Mouse (Mus musculus) hindbrain, postnatal 0 days (tissue): ENCODE measurements around the gene Dock9. TPM values are rescaled to one million over a fixed set of nuclear protein-coding genes. Genes with fewer than 3 reads are reported as not detected.
A peak's percentile ranks its signal among the peaks of the same experiment; 100 is the strongest.

Experiments
- ATAC-seq: fragments of 200-750 bp; cut with Nextera tagmentation; 2 replicates; pipeline ENCODE4 v1.8.0; 2017; ENCODE audit warnings: mild to moderate bottlenecking, moderate TSS enrichment, moderate library complexity
- DNase-seq: peaks from one replicate; pipeline ENCODE4 v3.0.0-alpha.2; 2015; ENCODE audit warnings: low spot score
- H3K27ac ChIP-seq: fragments of 300-500 bp; sonication (generic); 2 replicates; pipeline ENCODE4 v1.5.1; 2014; ENCODE audit warnings: mild to moderate bottlenecking
- H3K27me3 ChIP-seq: fragments of 300-500 bp; sonication (generic); 2 replicates; pipeline ENCODE4 v1.6.1; 2014; ENCODE audit warnings: low read length, mixed read lengths; ENCODE audit not compliant: insufficient read depth
- H3K36me3 ChIP-seq: fragments of 300-500 bp; sonication (generic); 2 replicates; pipeline ENCODE4 v1.6.1; 2014; ENCODE audit warnings: low read length, mixed read lengths; ENCODE audit not compliant: insufficient read depth
- H3K4me1 ChIP-seq: fragments of 300-500 bp; sonication (generic); 2 replicates; pipeline ENCODE4 v1.6.1; 2014; ENCODE audit warnings: antibody characterized with exemption, low read length, mixed read lengths; ENCODE audit not compliant: insufficient read depth
- H3K4me2 ChIP-seq: fragments of 300-500 bp; sonication (generic); 2 replicates; pipeline ENCODE4 v1.6.1; 2014; ENCODE audit warnings: low read depth, mild to moderate bottlenecking, low read length, moderate library complexity, mixed read lengths
- H3K4me3 ChIP-seq: fragments of 300-500 bp; sonication (generic); 2 replicates; pipeline ENCODE4 v1.5.1; 2014; ENCODE audit warnings: low read length
- H3K9ac ChIP-seq: fragments of 300-500 bp; sonication (generic); replicated peaks from 2 replicates; pipeline ENCODE4 v1.6.1; 2014; ENCODE audit warnings: mild to moderate bottlenecking, low read length, moderate library complexity, mixed read lengths
- H3K9me3 ChIP-seq: fragments of 300-500 bp; sonication (generic); 2 replicates; pipeline ENCODE4 v1.6.1; 2016; ENCODE audit warnings: low read length, mixed read lengths
- CTCF ChIP-seq: IDR thresholded peaks from 2 replicates; pipeline ENCODE4 v1.5.1; 2016; ENCODE audit warnings: antibody characterized with exemption, control low read depth, low read depth
- WGBS: fragments of 180-500 bp; shearing (Covaris S2); extraction: QIAGEN DNeasy Blood & Tissue Kit; methylation state at CpG from one replicate; pipeline ENCODE4 v1.1.7; 2014; 5-methylcytosine and 5-hydroxymethylcytosine counted together
- polyA plus RNA-seq: library from polyadenylated mRNA; unstranded; fragments of >200 nt; fragmentation: Nextera tagmentation; extraction: Ambion mirVana; gene quantifications from 2 replicates; pipeline ENCODE4 v1.2.1, GENCODE M21; 2015
- total RNA-seq: library from RNA; depleted of rRNA; stranded (reverse); fragments of >200 nt; gene quantifications from 2 replicates; pipeline ENCODE4 v1.2.3, GENCODE M21; 2014

Dock9 gene
- total and polyA plus RNA-seq, 2 experiments from 2014 or later: 11.7 to 51.3 TPM

DNA sequence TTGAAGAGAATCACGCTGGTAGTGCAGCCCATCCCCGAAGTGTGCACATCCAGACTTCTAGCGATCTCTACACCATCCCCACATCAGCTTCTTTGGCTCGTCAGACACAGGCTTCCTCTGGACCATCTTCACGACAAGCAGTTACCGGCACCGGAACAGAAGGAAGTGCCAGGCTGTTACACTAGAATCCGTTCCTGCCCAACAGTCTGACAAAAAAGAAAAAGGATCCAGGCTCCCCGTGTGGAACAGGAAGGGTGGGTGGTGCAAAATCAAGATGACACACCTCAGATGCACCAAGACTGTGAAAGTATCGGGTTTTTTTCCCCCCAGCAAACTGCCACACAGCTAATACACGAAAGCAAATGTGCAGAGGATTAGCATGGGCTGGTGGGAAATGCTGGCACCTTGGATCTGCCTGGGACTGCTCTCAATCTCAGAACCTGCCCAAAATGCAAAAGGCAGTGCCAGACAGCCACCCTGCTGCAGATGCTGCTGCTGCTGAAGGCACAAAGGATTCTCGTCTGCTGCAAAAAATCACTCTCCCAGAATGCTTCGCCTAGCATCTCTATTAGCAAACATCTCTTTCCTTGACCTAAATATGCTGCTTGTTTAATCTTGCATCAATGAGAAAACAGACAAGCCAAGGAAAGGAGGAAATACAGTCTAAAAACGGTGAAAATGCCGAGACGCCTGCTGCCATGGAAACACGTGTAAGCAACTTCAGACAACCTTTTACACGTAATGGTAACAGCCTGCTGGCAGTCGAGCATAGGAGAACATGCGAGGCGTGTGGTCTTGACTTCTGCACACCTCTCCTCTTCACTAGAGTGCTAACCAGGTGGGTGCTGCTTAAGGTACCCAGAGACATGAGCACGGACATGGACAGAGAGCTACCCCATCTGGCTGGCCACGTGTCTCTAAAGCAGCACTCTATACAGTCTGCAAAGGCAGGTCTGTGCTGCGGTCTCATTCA lies 58.9 kb downstream of the Dock9 start:
- Histone ChIP-seq H3K27ac (peak overlapping the region; percentile 75), H3K4me3 (peak overlapping the region; percentile 40), H3K27me3 (no peaks in the 10 kb centered on the region), H3K9ac (peak overlapping the region; percentile 54), H3K36me3 (no peaks in the 10 kb centered on the region), H3K9me3 (no peaks in the 10 kb centered on the region), H3K4me2 (peak overlapping the region; percentile 50), H3K4me1 (no peaks in the 10 kb centered on the region)
- peak; percentile 59 for DNase-seq
- TF ChIP-seq CTCF: no peak
- ATAC-seq: peak; percentile 67
- 36% methylated on average over 24 of the region's 24 CpGs for WGBS

DNA sequence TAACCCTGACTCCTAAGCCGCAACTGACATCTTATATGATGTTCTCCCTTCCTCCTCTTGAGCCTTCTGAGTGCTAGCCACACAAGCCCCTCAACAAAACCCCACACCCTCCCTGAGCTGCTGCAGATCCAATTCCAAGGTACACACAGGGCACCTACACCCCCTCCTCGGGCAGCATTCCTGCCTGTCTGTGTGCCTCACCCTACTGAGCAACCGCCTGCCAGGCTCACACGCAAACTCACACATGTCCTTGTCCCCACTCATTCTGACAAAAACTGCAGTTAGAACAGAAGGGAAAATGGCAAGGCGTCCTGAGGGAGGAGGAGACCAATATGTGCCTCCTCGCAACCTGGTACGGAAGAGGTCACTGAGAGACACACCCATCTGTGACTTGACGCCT lies 60.4 kb downstream of the Dock9 start:
- ATAC-seq: no peak
- Histone ChIP-seq H3K4me2 (peak overlapping the region; percentile 50), H3K36me3 (no peaks in the 10 kb centered on the region), H3K27ac (peak overlapping the region; percentile 51; the same call in 1 of the 2 replicates), H3K4me3 (peak overlapping the region; percentile 40), H3K9ac (peak overlapping the region; percentile 54; the same call in 1 of the 2 replicates), H3K9me3 (no peaks in the 10 kb centered on the region), H3K4me1 (no peaks in the 10 kb centered on the region), H3K27me3 (no peaks in the 10 kb centered on the region)
- DNase-seq: no peak
- TF ChIP-seq CTCF: no peak
- 73% methylated on average over 8 of the region's 8 CpGs for WGBS

DNA sequence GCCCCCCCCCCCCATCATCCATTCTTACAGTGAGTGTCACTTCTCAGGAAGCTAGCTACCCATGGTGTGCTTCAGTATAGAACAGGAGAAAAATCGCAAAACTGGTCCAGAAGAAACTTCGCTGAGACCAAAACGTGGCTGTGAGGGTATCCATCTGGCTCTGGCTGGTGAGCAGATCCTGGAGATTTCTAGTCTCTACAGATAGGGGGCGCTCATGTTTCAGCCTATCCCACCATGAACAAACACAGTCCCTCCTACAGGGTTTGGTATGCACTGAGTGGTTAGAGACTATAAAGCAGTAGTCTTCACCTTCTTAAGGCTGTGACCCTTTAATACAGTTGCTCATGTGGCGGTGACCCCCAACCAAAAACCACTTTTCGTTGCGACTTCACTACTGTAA lies 62.0 kb downstream of the Dock9 start:
- no peaks in the 10 kb centered on the region for H3K9me3 ChIP-seq
- 66% methylated on average over 7 of the region's 7 CpGs for WGBS
- H3K4me2 ChIP-seq: peak overlapping the region; percentile 50; the same call in 1 of the 2 replicates

DNA sequence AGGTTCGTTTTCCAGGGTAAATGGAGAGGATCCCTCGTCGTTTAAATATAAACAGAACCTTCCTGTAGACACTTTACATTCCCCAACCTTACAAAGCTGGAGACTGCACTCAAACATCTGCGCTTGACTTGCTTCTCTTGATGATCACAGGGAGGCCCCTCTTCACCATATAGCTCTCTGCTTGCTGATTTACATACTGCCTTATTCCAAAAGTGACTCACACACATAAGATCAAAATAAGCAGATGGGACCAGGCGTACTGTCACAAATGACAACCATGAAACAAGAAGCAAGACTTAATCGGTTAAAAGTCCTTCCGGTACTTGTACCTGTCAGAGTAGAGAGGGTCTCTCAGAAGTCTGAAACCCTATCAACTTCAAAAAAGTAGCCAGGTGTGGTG lies 63.4 kb downstream of the Dock9 start:
- ATAC-seq (no peak), DNase-seq (no peak)
- H3K4me2 ChIP-seq: 0 out of 2 replicates have a peak overlapping the region, but pooled peaks have one; percentile 1
- no peak overlapping the region for H3K9ac ChIP-seq
- no peaks in the 10 kb centered on the region for H3K36me3 ChIP-seq
- H3K27ac ChIP-seq: no peak overlapping the region
- no peaks in the 10 kb centered on the region for H3K9me3 ChIP-seq
- H3K4me3 ChIP-seq: no peak overlapping the region
- H3K4me1 ChIP-seq: no peaks in the 10 kb centered on the region
- no peak for TF ChIP-seq CTCF
- no peaks in the 10 kb centered on the region for H3K27me3 ChIP-seq
- WGBS: 80% methylated on average over 7 of the region's 7 CpGs

More for the DNA sequence above, 62.0 kb downstream of the Dock9 start:
- no peaks in the 10 kb centered on the region for H3K27me3 ChIP-seq
- H3K27ac ChIP-seq: no peak overlapping the region
- no peak overlapping the region for H3K9ac ChIP-seq
- peak; percentile 49 for TF ChIP-seq CTCF
- ATAC-seq (no peak), DNase-seq (no peak)
- H3K36me3 ChIP-seq: no peaks in the 10 kb centered on the region
- no peak overlapping the region for H3K4me3 ChIP-seq
- H3K4me1 ChIP-seq: no peaks in the 10 kb centered on the region

DNA sequence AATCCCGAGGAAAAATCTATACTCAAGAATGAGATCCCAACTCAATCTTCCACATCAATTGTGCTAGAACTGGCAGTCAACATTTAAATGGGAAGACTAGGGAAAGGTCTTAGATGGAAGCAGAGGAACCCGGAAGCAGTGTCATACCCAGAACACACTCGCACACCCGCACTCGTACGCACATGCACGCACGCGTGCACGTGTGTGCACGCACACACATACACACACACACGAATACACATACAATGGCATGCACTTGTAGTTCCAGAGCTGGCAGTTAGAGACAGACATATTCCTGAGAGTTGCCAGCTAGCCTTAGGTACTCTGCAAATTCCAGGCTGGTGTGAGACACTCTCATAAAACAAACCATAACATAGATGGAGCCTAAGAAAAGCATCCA lies 63.9 kb downstream of the Dock9 start:
- Histone ChIP-seq H3K4me2 (0 out of 2 replicates have a peak overlapping the region, but pooled peaks have one; percentile 1), H3K27me3 (no peaks in the 10 kb centered on the region), H3K9me3 (no peaks in the 10 kb centered on the region), H3K9ac (no peak overlapping the region), H3K27ac (no peak overlapping the region), H3K4me3 (no peak overlapping the region), H3K4me1 (no peaks in the 10 kb centered on the region), H3K36me3 (no peaks in the 10 kb centered on the region)
- ATAC-seq: no peak
- no peak for DNase-seq
- TF ChIP-seq CTCF: no peak
- 93% methylated on average over 12 of the region's 12 CpGs for WGBS

DNA sequence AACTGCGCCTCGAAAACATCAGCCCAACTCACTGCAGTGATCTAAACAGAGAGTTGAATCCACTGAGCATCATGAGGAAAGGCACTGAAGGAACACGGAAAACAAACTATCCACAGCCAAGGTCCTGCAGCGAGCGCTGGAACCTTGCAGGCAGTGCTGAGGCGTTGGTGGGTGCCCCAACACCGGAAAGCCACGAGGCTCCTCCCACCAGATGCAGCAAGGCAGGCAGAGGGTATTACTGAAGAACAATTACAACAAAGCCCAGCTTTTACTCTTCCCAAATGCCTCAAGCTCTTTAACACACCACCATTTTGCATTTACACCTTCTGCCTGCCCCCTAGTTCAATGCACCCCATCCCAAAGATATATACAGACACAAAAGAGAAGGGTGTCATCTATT lies 65.4 kb downstream of the Dock9 start:
- Histone ChIP-seq H3K4me1 (no peaks in the 10 kb centered on the region), H3K27ac (no peak overlapping the region), H3K27me3 (no peaks in the 10 kb centered on the region), H3K4me3 (no peak overlapping the region), H3K9ac (no peak overlapping the region), H3K36me3 (no peaks in the 10 kb centered on the region), H3K4me2 (peak overlapping the region; percentile 16; the same call in 1 of the 2 replicates), H3K9me3 (no peaks in the 10 kb centered on the region)
- DNase-seq (no peak), ATAC-seq (peak; percentile 21; the same call in 1 of the 2 replicates)
- 23% methylated on average over 8 of the region's 8 CpGs for WGBS
- TF ChIP-seq CTCF: no peak
